Mouse (Mus musculus) brain, adult 2 months (tissue): ENCODE results near the gene 3110040M04Rik.
"Not testable (repeated sequence)": the region's sequence is repeated elsewhere in the genome, so short reads cannot be mapped to it uniquely, and the experiment has no call there.

Experiments
- DNase-seq: peaks from one replicate; pipeline ENCODE4 v3.0.0; 2011; ENCODE audit warnings: low read depth, low spot score

Gene 3110040M04Rik

GRCm38 (mm10) chr1:151192739-151193138 lies 11.2 kb upstream of the 3110040M04Rik start:
- not testable (repeated sequence) for DNase-seq

GRCm38 (mm10) chr1:151195986-151196385 lies 7.9 kb upstream of the 3110040M04Rik start:
- DNase-seq, result not testable (repeated sequence)

GRCm38 (mm10) chr1:151196690-151197089 lies 7.2 kb upstream of the 3110040M04Rik start:
- not testable (repeated sequence) for DNase-seq

GRCm38 (mm10) chr1:151198120-151198519 lies 5.8 kb upstream of the 3110040M04Rik start, which contains the start of gene Gm47995:
TSS of gene Gm47995 (plus strand) at chr1:151198448.
- not testable (repeated sequence) for DNase-seq

- not testable (repeated sequence) for DNase-seq
Observed at GRCm38 (mm10) chr1:151200620-151201019, 3.3 kb upstream of the 3110040M04Rik start.

GRCm38 (mm10) chr1:151202771-151203170 lies 1.1 kb upstream of the 3110040M04Rik start:
- DNase-seq, result not testable (repeated sequence)

GRCm38 (mm10) chr1:151208493-151208892 lies 4.6 kb downstream of the 3110040M04Rik start:
- not testable (repeated sequence) for DNase-seq

GRCm38 (mm10) chr1:151208944-151209343 lies 5.0 kb downstream of the 3110040M04Rik start:
- DNase-seq, result not testable (repeated sequence)

- DNase-seq, result not testable (repeated sequence)
Observed at GRCm38 (mm10) chr1:151209824-151210355, 6.0 kb downstream of the 3110040M04Rik start, which contains the start of gene Gm47996. TSS of gene Gm47996 (plus strand) at chr1:151210131.

- not testable (repeated sequence) for DNase-seq
Observed at GRCm38 (mm10) chr1:151211666-151212065, 7.7 kb downstream of the 3110040M04Rik start.

GRCm38 (mm10) chr1:151214862-151215261 lies 10.9 kb downstream of the 3110040M04Rik start:
- DNase-seq, result no peak

- no peak for DNase-seq
Observed at GRCm38 (mm10) chr1:151215985-151216384, 12.1 kb downstream of the 3110040M04Rik start.

GRCm38 (mm10) chr1:151216417-151216816 lies 12.5 kb downstream of the 3110040M04Rik start:
- DNase-seq, result no peak

- no peak for DNase-seq
Observed at GRCm38 (mm10) chr1:151219045-151219444, 15.1 kb downstream of the 3110040M04Rik start.

GRCm38 (mm10) chr1:151220098-151220497 lies 16.2 kb downstream of the 3110040M04Rik start:
- DNase-seq, result no peak

- no peak for DNase-seq
Observed at GRCm38 (mm10) chr1:151222561-151223267, 18.8 kb downstream of the 3110040M04Rik start.

- no peak for DNase-seq
Observed at GRCm38 (mm10) chr1:151223377-151223776, 19.5 kb downstream of the 3110040M04Rik start.

- DNase-seq, result no peak
Observed at GRCm38 (mm10) chr1:151224536-151224935, 20.6 kb downstream of the 3110040M04Rik start.

- no peak for DNase-seq
Observed at GRCm38 (mm10) chr1:151227506-151227905, 23.6 kb downstream of the 3110040M04Rik start.

GRCm38 (mm10) chr1:151228320-151228989 lies 24.5 kb downstream of the 3110040M04Rik start:
- DNase-seq, result no peak

GRCm38 (mm10) chr1:151232346-151232745 lies 28.4 kb downstream of the 3110040M04Rik start:
- DNase-seq, result no peak

GRCm38 (mm10) chr1:151233756-151234155 lies 29.8 kb downstream of the 3110040M04Rik start:
- DNase-seq, result no peak
